Mouse (Mus musculus): ENCODE results near the gene P2ry10b. TPM values are rescaled to one million over a fixed set of nuclear protein-coding genes. Genes with fewer than 3 reads are reported as not detected.

P2ry10b gene
- polyA plus RNA-seq (2016; fragmentation: Nextera tagmentation; extraction: Ambion mirVana): 0.41 and 1.2 TPM in 2 replicates

DNA sequence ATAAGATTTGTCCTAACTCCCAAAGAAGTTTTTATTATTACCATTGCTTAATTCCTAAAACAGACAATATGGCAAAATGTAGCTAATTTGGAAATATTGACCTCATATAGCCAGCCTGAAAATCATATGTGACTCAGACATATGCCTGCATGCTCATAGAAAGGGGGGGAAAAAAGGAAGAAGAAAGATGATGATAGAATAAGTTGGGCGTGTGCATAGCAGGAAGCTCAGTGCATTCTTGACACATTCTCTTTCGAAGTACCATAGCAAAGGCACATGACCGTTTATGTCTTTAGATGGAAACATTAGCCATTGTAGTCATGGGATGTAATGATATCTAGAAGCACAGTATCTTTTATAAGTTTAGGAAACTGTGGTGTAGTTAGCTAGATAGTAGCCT is at the start of gene P2ry10b:
Gene P2ry10b, plus strand, starts transcription at position 247 of the 400 bp plus-strand sequence.
- peak within 1 kb of the TSS; percentile 27; the same call in 1 of the 2 replicates for H3K27ac ChIP-seq (ENCODE audit: poor library complexity, severe bottlenecking)
- H3K9ac ChIP-seq: no peak within 1 kb of the TSS
- 77% methylated on average over 3 of the region's 3 CpGs for whole genome bisulfite sequencing
- no peak within 1 kb of the TSS for H3K4me3 ChIP-seq
- no peak within 1 kb of the TSS for H3K4me2 ChIP-seq
- no peak for ATAC-seq (ENCODE audit: insufficient number of reproducible peaks, low FRiP score)
- no peaks in the 10 kb centered on the region for H3K4me1 ChIP-seq (replicated peaks)
- no peaks in the 10 kb centered on the region for H3K27me3 ChIP-seq (replicated peaks)
- no peaks in the 10 kb centered on the region for H3K36me3 ChIP-seq
- no peaks in the 10 kb centered on the region for H3K9me3 ChIP-seq (replicated peaks)

DNA sequence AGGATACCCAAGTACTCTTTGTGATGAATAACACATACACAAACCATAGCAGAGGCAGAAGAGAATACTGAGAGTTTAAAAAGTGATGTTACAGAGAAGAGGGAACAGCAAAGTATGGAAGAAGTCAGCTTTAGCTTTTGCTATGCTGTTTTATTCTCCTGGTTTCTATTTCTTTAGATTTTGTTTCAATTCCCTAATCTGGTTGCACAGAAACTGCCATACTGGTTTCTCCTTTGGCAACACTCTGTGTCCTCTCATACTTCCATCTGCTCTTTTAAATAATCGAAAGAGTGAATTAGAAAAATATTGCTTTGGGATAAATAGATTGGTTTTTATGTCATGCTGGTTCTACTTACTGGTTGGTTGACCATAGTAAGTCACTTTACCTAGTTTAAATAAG is 32.4 kb upstream of the P2ry10b start:
- 76% methylated on average over 1 of the region's 1 CpGs for WGBS
- no peak for ATAC-seq (ENCODE audit: insufficient number of reproducible peaks, low FRiP score)
- Histone ChIP-seq H3K9me3 (replicated peaks) (no peaks in the 10 kb centered on the region), H3K27me3 (replicated peaks) (no peaks in the 10 kb centered on the region), H3K27ac (ENCODE audit: poor library complexity, severe bottlenecking) (no peak overlapping the region), H3K4me3 (no peak overlapping the region), H3K4me2 (no peak overlapping the region), H3K36me3 (no peaks in the 10 kb centered on the region), H3K9ac (no peak overlapping the region), H3K4me1 (replicated peaks) (no peaks in the 10 kb centered on the region)

DNA sequence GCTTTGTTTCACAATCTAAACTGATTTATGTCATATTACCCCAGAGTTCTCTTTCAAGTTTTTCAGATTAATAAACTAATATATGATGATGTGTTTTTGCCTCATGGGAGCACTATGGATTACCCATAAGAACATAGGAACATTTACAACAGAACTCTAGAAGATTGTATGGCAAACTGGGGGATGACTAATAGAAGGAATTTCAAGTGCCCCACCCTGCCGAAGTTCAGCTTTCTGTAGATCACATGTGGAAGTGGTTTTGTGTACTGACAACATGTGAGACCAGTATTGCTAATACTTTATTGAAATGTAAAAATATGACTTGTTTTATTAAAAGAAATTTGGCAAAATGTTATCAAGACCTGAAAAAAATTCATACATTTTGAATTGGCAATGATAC is 31.7 kb upstream of the P2ry10b start:
- H3K27me3 ChIP-seq (replicated peaks): no peaks in the 10 kb centered on the region
- 71% methylated on average over 1 of the region's 1 CpGs for WGBS
- no peaks in the 10 kb centered on the region for H3K9me3 ChIP-seq (replicated peaks)
- H3K36me3 ChIP-seq: no peaks in the 10 kb centered on the region
- no peak overlapping the region for H3K4me2 ChIP-seq
- no peak overlapping the region for H3K9ac ChIP-seq
- no peak overlapping the region for H3K4me3 ChIP-seq
- no peak overlapping the region for H3K27ac ChIP-seq (ENCODE audit: poor library complexity, severe bottlenecking)
- H3K4me1 ChIP-seq (replicated peaks): no peaks in the 10 kb centered on the region
- ATAC-seq (ENCODE audit: insufficient number of reproducible peaks, low FRiP score): no peak

DNA sequence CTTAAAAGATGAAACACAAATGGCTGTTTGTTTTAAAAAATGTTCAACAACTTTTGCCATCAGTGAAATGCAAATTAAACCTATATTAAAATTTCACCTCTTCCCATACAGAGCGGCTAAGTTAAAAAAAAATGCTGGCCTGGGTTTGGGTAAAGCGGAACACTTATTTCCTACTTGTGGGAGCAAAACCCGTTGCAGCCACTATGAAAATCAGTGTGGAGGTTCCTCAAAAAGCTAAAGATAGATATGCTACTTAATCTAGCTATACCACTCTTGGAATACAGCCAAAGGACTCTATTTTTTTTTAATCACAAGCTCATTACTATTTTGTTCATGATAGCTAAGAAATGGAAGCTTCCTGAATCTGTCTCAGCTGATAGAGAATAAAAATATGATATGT is 5.5 kb upstream of the P2ry10b start:
- Histone ChIP-seq H3K9ac (no peak overlapping the region), H3K4me2 (no peak overlapping the region), H3K4me3 (no peak overlapping the region), H3K9me3 (replicated peaks) (no peaks in the 10 kb centered on the region), H3K36me3 (no peaks in the 10 kb centered on the region), H3K27me3 (replicated peaks) (no peaks in the 10 kb centered on the region), H3K27ac (ENCODE audit: poor library complexity, severe bottlenecking) (no peak overlapping the region), H3K4me1 (replicated peaks) (no peaks in the 10 kb centered on the region)
- no peak for ATAC-seq (ENCODE audit: insufficient number of reproducible peaks, low FRiP score)
- 62% methylated on average over 3 of the region's 3 CpGs for WGBS

DNA sequence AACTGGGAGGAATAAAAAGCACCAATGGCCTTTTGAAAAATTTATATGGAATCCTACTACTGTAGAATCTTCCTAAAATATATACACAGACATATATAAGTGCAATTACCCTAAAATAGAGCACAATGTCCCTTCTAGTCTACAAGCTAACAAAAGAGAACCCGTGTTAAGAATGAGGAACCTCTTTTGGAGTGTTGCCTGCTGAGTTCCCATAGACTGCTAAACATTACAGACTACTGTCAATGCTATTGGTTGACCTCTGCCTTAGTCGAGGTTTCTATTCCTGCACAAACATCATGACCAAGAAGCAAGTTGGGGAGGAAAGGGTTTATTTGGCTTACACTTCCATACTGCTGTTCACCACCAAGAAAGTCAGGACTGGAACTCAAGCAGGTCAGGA is 4.8 kb upstream of the P2ry10b start:
- no peaks in the 10 kb centered on the region for H3K4me1 ChIP-seq (replicated peaks)
- ATAC-seq (ENCODE audit: insufficient number of reproducible peaks, low FRiP score): no peak

DNA sequence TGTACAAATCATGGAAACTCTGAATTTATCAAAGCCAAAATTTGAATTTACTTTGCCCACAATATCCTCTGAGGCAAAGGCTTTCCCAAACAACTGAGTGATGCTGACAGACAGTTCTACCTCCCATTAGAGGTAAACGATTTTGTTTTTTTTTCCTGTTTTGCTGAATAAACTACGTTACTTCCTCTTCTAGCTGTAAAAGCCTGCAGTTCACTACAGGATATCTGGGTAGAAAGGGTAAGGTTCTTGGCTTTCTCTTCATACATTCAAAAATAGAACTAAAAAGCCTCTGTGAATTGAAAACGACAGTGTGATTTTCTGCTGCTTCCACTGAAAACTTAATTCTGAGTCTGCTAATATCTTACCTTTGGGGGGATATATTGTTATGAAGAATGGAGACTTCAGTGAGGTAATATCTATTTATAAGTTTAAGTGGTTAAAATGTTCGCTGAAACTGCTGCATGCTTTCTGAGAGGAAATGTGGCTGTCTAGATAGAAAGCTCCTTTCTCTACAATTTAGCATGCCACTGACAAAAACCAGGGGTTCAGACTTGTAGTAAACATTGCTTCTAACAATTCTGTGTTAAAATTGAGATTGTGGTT is 765 bp downstream of the P2ry10b start:
- H3K9ac ChIP-seq: no peak overlapping the region

More for the DNA sequence above, 4.8 kb upstream of the P2ry10b start:
- 69% methylated on average over 2 of the region's 2 CpGs for WGBS
- H3K4me3 ChIP-seq: no peak overlapping the region
- no peaks in the 10 kb centered on the region for H3K27me3 ChIP-seq (replicated peaks)
- no peaks in the 10 kb centered on the region for H3K36me3 ChIP-seq
- H3K9ac ChIP-seq: no peak overlapping the region
- H3K27ac ChIP-seq (ENCODE audit: poor library complexity, severe bottlenecking): no peak overlapping the region
- no peak overlapping the region for H3K4me2 ChIP-seq
- no peaks in the 10 kb centered on the region for H3K9me3 ChIP-seq (replicated peaks)

DNA sequence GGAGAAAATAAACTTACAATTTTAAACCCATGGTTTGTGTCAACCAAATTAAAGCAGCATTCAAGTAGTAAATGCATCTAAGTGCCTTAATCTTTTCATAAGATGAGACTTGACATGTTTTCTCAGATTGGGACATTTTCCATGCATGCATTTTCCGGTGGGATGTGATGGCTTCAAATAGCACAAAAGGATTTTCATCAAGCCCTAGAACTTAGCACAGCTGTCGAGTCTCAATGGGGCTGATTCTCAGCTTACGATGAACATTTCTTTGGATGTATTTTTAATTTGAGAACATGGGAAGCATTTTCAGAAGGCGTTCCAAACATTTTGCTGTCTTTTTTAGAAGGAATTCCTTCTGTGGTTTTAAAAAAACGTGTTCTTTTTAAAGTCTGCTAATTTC is 1.3 kb downstream of the P2ry10b start:
- WGBS: 39% methylated on average over 5 of the region's 5 CpGs
- H3K4me3 ChIP-seq: no peak overlapping the region
- H3K4me2 ChIP-seq: no peak overlapping the region
- H3K27me3 ChIP-seq (replicated peaks): no peaks in the 10 kb centered on the region
- H3K36me3 ChIP-seq: no peaks in the 10 kb centered on the region
- no peak overlapping the region for H3K27ac ChIP-seq (ENCODE audit: poor library complexity, severe bottlenecking)
- H3K9ac ChIP-seq: no peak overlapping the region
- H3K4me1 ChIP-seq (replicated peaks): no peaks in the 10 kb centered on the region
- H3K9me3 ChIP-seq (replicated peaks): no peaks in the 10 kb centered on the region
- ATAC-seq (ENCODE audit: insufficient number of reproducible peaks, low FRiP score): no peak

More for the DNA sequence above, 765 bp downstream of the P2ry10b start:
- Histone ChIP-seq H3K36me3 (no peaks in the 10 kb centered on the region), H3K4me1 (replicated peaks) (no peaks in the 10 kb centered on the region), H3K9me3 (replicated peaks) (no peaks in the 10 kb centered on the region), H3K27me3 (replicated peaks) (no peaks in the 10 kb centered on the region), H3K27ac (ENCODE audit: poor library complexity, severe bottlenecking) (peak overlapping the region; percentile 27; the same call in 1 of the 2 replicates), H3K4me2 (no peak overlapping the region), H3K4me3 (no peak overlapping the region)
- no peak for ATAC-seq (ENCODE audit: insufficient number of reproducible peaks, low FRiP score)
- WGBS: 44% methylated on average over 4 of the region's 4 CpGs

DNA sequence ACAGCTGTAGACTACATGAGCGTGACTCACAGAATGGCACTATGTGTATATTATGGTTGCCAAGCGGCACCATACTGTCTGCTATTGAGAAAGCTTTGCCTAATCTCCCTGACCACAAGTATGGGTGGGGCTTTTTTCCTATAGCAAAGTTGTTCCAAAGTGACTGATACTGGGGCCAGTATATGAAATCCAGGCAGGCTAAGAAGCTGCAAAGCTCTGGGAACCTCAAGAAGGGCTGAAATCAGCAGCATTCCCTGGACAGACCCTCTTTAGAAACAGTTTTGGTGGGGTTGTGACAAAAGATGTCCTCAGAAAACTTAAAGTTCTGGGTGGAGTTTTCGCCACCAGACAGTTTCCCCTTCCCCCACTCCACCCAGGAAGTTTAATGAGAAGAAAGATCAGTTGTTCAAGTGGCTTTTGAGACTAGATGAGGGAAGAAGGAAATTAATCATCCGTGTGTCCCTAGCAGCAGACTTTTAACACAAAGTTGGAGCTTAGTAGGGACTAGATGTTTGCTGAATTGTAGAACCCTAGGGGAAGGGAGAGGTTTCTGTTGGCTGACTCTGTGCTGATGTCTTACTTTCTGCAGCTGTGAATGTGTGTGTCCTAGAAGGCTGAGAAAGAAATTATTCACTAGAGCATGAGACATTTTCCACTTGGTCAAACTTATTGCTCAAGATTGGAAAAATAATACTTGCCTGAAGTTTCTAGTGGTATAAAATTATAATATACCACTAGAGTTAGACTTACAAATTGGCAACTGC is 2.2 kb downstream of the P2ry10b start:
- Histone ChIP-seq H3K9me3 (replicated peaks) (no peaks in the 10 kb centered on the region), H3K4me1 (replicated peaks) (no peaks in the 10 kb centered on the region), H3K36me3 (no peaks in the 10 kb centered on the region), H3K4me2 (peak overlapping the region; percentile 19), H3K27ac (ENCODE audit: poor library complexity, severe bottlenecking) (peak overlapping the region; percentile 57), H3K27me3 (replicated peaks) (no peaks in the 10 kb centered on the region), H3K4me3 (no peak overlapping the region), H3K9ac (no peak overlapping the region)
- ATAC-seq (ENCODE audit: insufficient number of reproducible peaks, low FRiP score): 0 out of 2 replicates have a peak, but pooled peaks have one; percentile 45
- WGBS: 56% methylated on average over 4 of the region's 4 CpGs

DNA sequence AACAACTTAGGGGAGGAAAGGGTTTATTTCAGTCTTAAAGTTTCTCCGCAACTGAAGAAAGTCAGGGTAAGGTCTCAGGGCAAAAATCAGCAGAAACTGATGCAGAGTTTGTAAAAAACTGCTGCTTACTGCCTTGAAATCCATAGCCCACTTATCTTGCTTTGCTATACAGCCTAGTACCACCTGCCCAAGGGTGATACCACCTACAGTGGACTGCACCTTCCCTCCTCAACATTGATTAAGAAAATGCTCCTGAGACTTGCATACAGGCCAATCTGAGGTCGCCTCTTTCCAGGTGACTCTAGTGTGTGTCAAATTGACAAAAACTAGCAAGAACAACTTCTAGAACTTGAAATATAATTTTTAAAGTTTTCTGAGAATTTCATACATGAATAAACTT is 7.3 kb downstream of the P2ry10b start:
- Histone ChIP-seq H3K36me3 (no peaks in the 10 kb centered on the region), H3K27me3 (replicated peaks) (no peaks in the 10 kb centered on the region), H3K9ac (no peak overlapping the region), H3K4me1 (replicated peaks) (no peaks in the 10 kb centered on the region), H3K4me3 (no peak overlapping the region), H3K4me2 (no peak overlapping the region), H3K27ac (ENCODE audit: poor library complexity, severe bottlenecking) (no peak overlapping the region), H3K9me3 (replicated peaks) (no peaks in the 10 kb centered on the region)
- WGBS: 57% methylated on average over 2 of the region's 2 CpGs
- ATAC-seq (ENCODE audit: insufficient number of reproducible peaks, low FRiP score): no peak

DNA sequence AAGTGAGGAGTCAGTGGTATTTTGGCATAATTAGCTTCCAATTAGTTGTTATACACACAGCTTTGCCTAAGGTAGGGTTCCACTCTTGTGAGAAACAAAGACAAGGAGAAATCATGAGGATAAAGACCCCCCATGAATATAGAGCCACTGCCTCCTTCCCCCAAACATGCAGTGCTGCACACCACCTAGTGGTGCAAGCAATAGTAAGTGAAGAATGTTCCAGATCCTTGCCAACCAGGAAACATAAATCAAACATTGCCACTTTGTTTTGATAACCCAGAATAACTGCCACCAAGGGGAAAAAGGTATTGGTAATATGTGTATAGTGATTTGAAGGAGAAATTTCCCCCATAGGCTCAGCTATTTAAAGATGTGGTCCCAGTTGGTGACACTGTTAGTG is 11.8 kb downstream of the P2ry10b start:
- Histone ChIP-seq H3K9me3 (replicated peaks) (no peaks in the 10 kb centered on the region), H3K4me1 (replicated peaks) (no peaks in the 10 kb centered on the region), H3K9ac (no peak overlapping the region), H3K27ac (ENCODE audit: poor library complexity, severe bottlenecking) (no peak overlapping the region), H3K4me2 (no peak overlapping the region), H3K36me3 (no peaks in the 10 kb centered on the region), H3K27me3 (replicated peaks) (no peaks in the 10 kb centered on the region), H3K4me3 (no peak overlapping the region)
- no peak for ATAC-seq (ENCODE audit: insufficient number of reproducible peaks, low FRiP score)

DNA sequence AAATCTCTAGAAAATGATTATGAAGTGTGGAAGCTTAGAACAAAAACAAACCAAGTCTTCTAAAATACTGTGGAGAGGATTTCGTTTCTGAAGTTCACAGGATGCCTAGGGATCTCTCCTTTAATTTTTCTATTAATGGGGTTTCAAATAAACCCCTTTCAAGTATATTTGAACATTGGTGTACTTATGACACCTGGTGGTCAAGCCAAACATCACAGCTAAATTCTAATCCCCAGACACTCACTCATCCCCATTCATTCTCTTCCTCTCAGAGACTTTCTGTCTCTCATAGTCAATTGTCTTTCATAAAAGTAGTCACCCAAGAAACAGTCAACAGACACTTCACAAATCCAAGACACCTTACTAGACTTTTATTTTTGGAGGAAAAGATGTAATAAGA is 19.6 kb downstream of the P2ry10b start:
- Histone ChIP-seq H3K36me3 (no peaks in the 10 kb centered on the region), H3K4me3 (no peak overlapping the region), H3K9me3 (replicated peaks) (no peaks in the 10 kb centered on the region), H3K9ac (no peak overlapping the region), H3K4me1 (replicated peaks) (no peaks in the 10 kb centered on the region), H3K27ac (ENCODE audit: poor library complexity, severe bottlenecking) (no peak overlapping the region), H3K4me2 (no peak overlapping the region), H3K27me3 (replicated peaks) (no peaks in the 10 kb centered on the region)
- no peak for ATAC-seq (ENCODE audit: insufficient number of reproducible peaks, low FRiP score)
- 14% methylated on average over 1 of the region's 1 CpGs for WGBS

All from heart, embryonic 12.5 days (tissue).